Mouse (Mus musculus) kidney, embryonic 14.5 days (tissue): ENCODE data around the gene 2410015M20Rik. TPM values are rescaled to one million over a fixed set of nuclear protein-coding genes. Genes with fewer than 3 reads are reported as not detected.

ENCODE experiments used
- ATAC-seq: fragments of 200-750 bp; cut with Nextera tagmentation; 2 replicates; pipeline ENCODE4 v1.8.0; 2017; ENCODE audit warnings: moderate number of reproducible peaks, mild to moderate bottlenecking, moderate TSS enrichment, moderate library complexity; ENCODE audit not compliant: low FRiP score, low TSS enrichment
- H3K27ac ChIP-seq: fragments of 300-500 bp; sonication (generic); 2 replicates; pipeline ENCODE4 v1.5.1; 2014; ENCODE audit warnings: low read depth, mild to moderate bottlenecking, low read length, moderate library complexity, mixed read lengths
- H3K27me3 ChIP-seq: fragments of 300-500 bp; sonication (generic); 2 replicates; pipeline ENCODE4 v1.6.1; 2014; ENCODE audit warnings: mild to moderate bottlenecking, low read length; ENCODE audit not compliant: control insufficient read depth, insufficient read depth
- H3K36me3 ChIP-seq: fragments of 300-500 bp; sonication (generic); 2 replicates; pipeline ENCODE4 v1.6.1; 2014; ENCODE audit warnings: low read length, mixed read lengths; ENCODE audit not compliant: control insufficient read depth, insufficient read depth
- H3K4me1 ChIP-seq: fragments of 300-500 bp; sonication (generic); 2 replicates; pipeline ENCODE4 v1.6.1; 2014; ENCODE audit warnings: low read length, mixed read lengths; ENCODE audit not compliant: control insufficient read depth, insufficient read depth
- H3K4me2 ChIP-seq: fragments of 300-500 bp; sonication (generic); replicated peaks from 2 replicates; pipeline ENCODE4 v1.6.1; 2014; ENCODE audit warnings: low read depth, mild to moderate bottlenecking, low read length
- H3K4me3 ChIP-seq: fragments of 300-500 bp; sonication (generic); 2 replicates; pipeline ENCODE4 v1.5.1; 2014; ENCODE audit warnings: mild to moderate bottlenecking, low read length
- H3K9ac ChIP-seq: fragments of 300-500 bp; sonication (generic); 2 replicates; pipeline ENCODE4 v1.6.1; 2014; ENCODE audit warnings: low read depth, mild to moderate bottlenecking, low read length, moderate library complexity
- H3K9me3 ChIP-seq: fragments of 300-500 bp; sonication (generic); 2 replicates; pipeline ENCODE4 v1.6.1; 2016; ENCODE audit warnings: low read length; ENCODE audit not compliant: control insufficient read depth
- WGBS: fragments of 180-500 bp; shearing (Covaris S2); extraction: QIAGEN DNeasy Blood & Tissue Kit; methylation state at CpG from one replicate; pipeline ENCODE4 v1.1.7; 2014; 5-methylcytosine and 5-hydroxymethylcytosine counted together
- polyA plus RNA-seq: library from polyadenylated mRNA; unstranded; fragments of >200 nt; fragmentation: Nextera tagmentation; extraction: Ambion mirVana; gene quantifications from 2 replicates; pipeline ENCODE4 v1.2.1, GENCODE M21; 2014

2410015M20Rik gene
- polyA plus RNA-seq, 1 experiment from 2014 or later = 234 TPM

DNA sequence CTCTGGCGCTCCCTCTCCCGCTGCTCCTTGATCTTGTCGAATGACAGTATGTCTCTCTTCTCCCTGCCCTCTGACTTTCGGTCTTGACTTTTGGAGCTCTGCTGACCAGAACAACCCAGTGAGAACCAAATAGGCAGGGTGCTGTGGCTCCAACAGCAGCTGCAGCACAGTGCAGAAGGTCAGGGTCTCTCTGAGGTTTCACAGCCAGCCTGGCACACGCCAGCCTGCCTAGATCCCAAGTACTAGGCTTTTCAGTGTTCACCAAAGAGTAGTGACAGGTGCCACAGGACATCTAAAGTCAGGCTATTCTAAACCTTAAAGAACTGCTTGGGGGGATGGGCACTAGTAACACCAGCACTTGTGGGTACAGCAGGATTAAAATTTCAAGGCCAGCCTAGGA lies 42.7 kb downstream of the 2410015M20Rik start:
- 90% methylated on average over 5 of the region's 5 CpGs for WGBS
- Histone ChIP-seq H3K27ac (no peak overlapping the region), H3K36me3 (peaks cover 100% of the 10 kb centered on the region), H3K9ac (no peak overlapping the region), H3K9me3 (no peaks in the 10 kb centered on the region), H3K4me3 (no peak overlapping the region), H3K4me2 (no peak overlapping the region), H3K4me1 (no peaks in the 10 kb centered on the region), H3K27me3 (no peaks in the 10 kb centered on the region)
- ATAC-seq = no peak

DNA sequence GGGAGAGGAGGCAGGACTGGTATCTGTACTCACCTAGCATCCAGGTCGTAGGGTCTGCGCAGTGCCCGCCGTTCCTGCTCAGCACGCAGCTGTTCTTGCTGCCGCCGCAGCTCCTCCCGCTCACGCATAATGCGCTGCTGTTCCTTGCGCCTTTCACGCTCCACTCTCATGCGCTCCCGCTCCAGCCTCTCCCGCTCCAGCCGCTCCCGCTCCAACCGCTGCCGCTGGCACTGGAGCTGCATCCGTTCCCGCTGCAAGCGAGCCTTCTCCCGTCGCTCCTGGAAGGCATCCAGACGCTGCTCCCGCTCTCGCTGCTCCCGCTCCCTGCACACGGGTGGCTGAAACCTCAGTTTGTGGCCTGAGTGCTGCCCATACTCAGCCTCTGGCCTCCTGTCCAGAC lies 43.3 kb downstream of the 2410015M20Rik start:
- 95% methylated on average over 29 of the region's 29 CpGs for WGBS
- Histone ChIP-seq H3K4me1 (no peaks in the 10 kb centered on the region), H3K27me3 (no peaks in the 10 kb centered on the region), H3K27ac (no peak overlapping the region), H3K9ac (no peak overlapping the region), H3K9me3 (no peaks in the 10 kb centered on the region), H3K4me3 (no peak overlapping the region), H3K36me3 (peaks cover 100% of the 10 kb centered on the region), H3K4me2 (no peak overlapping the region)
- ATAC-seq = no peak

- H3K4me2 ChIP-seq = no peak overlapping the region
- no peak for ATAC-seq
- 86% methylated on average over 2 of the region's 2 CpGs for WGBS
- no peaks in the 10 kb centered on the region for H3K27me3 ChIP-seq
- no peaks in the 10 kb centered on the region for H3K4me1 ChIP-seq
- H3K9me3 ChIP-seq = no peaks in the 10 kb centered on the region
- no peak overlapping the region for H3K27ac ChIP-seq
- H3K9ac ChIP-seq = no peak overlapping the region
- H3K36me3 ChIP-seq = peaks cover 62% of the 10 kb centered on the region
- H3K4me3 ChIP-seq = no peak overlapping the region
Observed at GRCm38 (mm10) chr17:56561866-56562265, 47.7 kb downstream of the 2410015M20Rik start.

DNA sequence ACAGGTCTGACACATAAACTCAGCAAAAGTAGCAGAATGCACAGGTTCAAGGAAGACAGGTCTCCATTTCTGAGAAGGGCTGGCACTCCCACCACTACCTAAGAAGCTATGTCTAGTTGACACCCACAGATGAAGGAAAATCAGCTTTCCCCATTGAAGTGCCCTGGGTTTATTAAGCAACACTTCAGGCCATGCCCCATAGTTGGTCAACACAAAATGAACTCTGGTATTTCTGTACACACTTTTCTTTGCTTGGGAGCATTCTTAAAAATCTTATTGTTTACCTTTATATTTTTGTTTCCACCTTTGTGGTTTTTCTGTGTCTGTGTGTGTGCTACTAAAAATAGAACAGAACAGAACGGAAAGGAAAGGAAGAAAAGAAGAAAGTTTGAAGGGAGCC lies 49.4 kb downstream of the 2410015M20Rik start:
- no peak for ATAC-seq
- Histone ChIP-seq H3K27me3 (no peaks in the 10 kb centered on the region), H3K27ac (no peak overlapping the region), H3K4me3 (no peak overlapping the region), H3K4me2 (no peak overlapping the region), H3K4me1 (no peaks in the 10 kb centered on the region), H3K9me3 (no peaks in the 10 kb centered on the region), H3K9ac (no peak overlapping the region), H3K36me3 (peaks cover 45% of the 10 kb centered on the region)
- 69% methylated on average over 1 of the region's 1 CpGs for WGBS

- Histone ChIP-seq H3K4me3 (no peak overlapping the region), H3K27me3 (no peaks in the 10 kb centered on the region), H3K4me1 (no peaks in the 10 kb centered on the region), H3K27ac (no peak overlapping the region), H3K36me3 (peaks cover 37% of the 10 kb centered on the region), H3K9ac (no peak overlapping the region), H3K4me2 (no peak overlapping the region), H3K9me3 (no peaks in the 10 kb centered on the region)
- ATAC-seq = no peak
- WGBS = 72% methylated on average over 3 of the region's 3 CpGs
Observed at GRCm38 (mm10) chr17:56559386-56559785, 50.2 kb downstream of the 2410015M20Rik start.

GRCm38 (mm10) chr17:56558448-56558847 lies 51.1 kb downstream of the 2410015M20Rik start:
- no peak overlapping the region for H3K4me3 ChIP-seq
- no peaks in the 10 kb centered on the region for H3K9me3 ChIP-seq
- H3K27ac ChIP-seq = no peak overlapping the region
- no peaks in the 10 kb centered on the region for H3K27me3 ChIP-seq
- WGBS = 24% methylated on average over 3 of the region's 3 CpGs
- H3K36me3 ChIP-seq = peaks cover 28% of the 10 kb centered on the region
- H3K9ac ChIP-seq = no peak overlapping the region
- H3K4me1 ChIP-seq = no peaks in the 10 kb centered on the region
- peak; percentile 54 for ATAC-seq
- no peak overlapping the region for H3K4me2 ChIP-seq

Other genes starting within 250 kb of the 2410015M20Rik start
- 115 and 122 TPM in 2 replicates for gene Ptprs, start 133.3 kb downstream of the 2410015M20Rik start, polyA plus RNA-seq
- gene Znrf4, start 97.3 kb downstream of the 2410015M20Rik start, polyA plus RNA-seq = not detected in 2 replicates
- 1.6 and 1.8 TPM in 2 replicates for gene Gm20219, start 55.4 kb downstream of the 2410015M20Rik start, polyA plus RNA-seq
- gene Safb2, start 25.2 kb downstream of the 2410015M20Rik start, polyA plus RNA-seq = 53.0 and 72.3 TPM in 2 replicates
- gene Safb, start 24.9 kb downstream of the 2410015M20Rik start, polyA plus RNA-seq = 81.2 and 102 TPM in 2 replicates
- gene Rpl36, start 3.6 kb upstream of the 2410015M20Rik start, polyA plus RNA-seq = 2,148 and 2,776 TPM in 2 replicates
- 45.9 and 63.2 TPM in 2 replicates for gene Lonp1, start 17.1 kb upstream of the 2410015M20Rik start, polyA plus RNA-seq
- 1.2 and 1.3 TPM in 2 replicates for gene Catsperd, start 18.4 kb upstream of the 2410015M20Rik start, polyA plus RNA-seq
- gene Ranbp3, start 63.5 kb upstream of the 2410015M20Rik start, polyA plus RNA-seq = 80.7 and 107 TPM in 2 replicates
- 447 and 572 TPM in 2 replicates for gene Ndufa11, start 108.0 kb upstream of the 2410015M20Rik start, polyA plus RNA-seq
- gene Vmac, start 108.3 kb upstream of the 2410015M20Rik start, polyA plus RNA-seq = 17.6 and 23.6 TPM in 2 replicates
- 9.5 and 12.9 TPM in 2 replicates for gene Nrtn, start 147.8 kb upstream of the 2410015M20Rik start, polyA plus RNA-seq
- gene Dus3l, start 155.0 kb upstream of the 2410015M20Rik start, polyA plus RNA-seq = 37.8 and 48.0 TPM in 2 replicates
- gene Prr22, start 160.5 kb upstream of the 2410015M20Rik start, polyA plus RNA-seq = 1.7 and 2.3 TPM in 2 replicates
- gene Rfx2, start 221.2 kb upstream of the 2410015M20Rik start, polyA plus RNA-seq = 2.3 and 3.9 TPM in 2 replicates